Mouse (Mus musculus): ENCODE results near the gene Tmem40. TPM values are rescaled to one million over a fixed set of nuclear protein-coding genes. Genes with fewer than 3 reads are reported as not detected.

The Tmem40 gene
- total and polyA plus RNA-seq, 3 experiments: not detected

- TF ChIP-seq TBP (conservative IDR thresholded peaks at IDR 0.05; ENCODE audit: low read depth, low read length): no peak
- TF ChIP-seq USF1 (IDR thresholded peaks at IDR 0.05; ENCODE audit: low read depth, low read length): no peak
- no peak for TF ChIP-seq JUN (IDR thresholded peaks at IDR 0.05; ENCODE audit: insufficient read depth, low read depth, low read length)
- TF ChIP-seq PAX5 (IDR thresholded peaks at IDR 0.05; ENCODE audit: low read length): no peak
- no peak for TF ChIP-seq POLR2AphosphoS2 (IDR thresholded peaks at IDR 0.05; ENCODE audit: low read depth, low read length)
- Histone ChIP-seq H3K27me3 (replicated peaks) (no peaks in the 10 kb centered on the region), H3K4me3 (replicated peaks in 1 of 3; ENCODE audit: low read depth in 2 of 3, low read length in 2 of 3, poor library complexity in 1 of 3) (no peak overlapping the region), H3K9ac (ENCODE audit: insufficient read depth, low read depth) (no peak overlapping the region), H3K9me3 (replicated peaks; ENCODE audit: low read length) (peaks cover 2% of the 10 kb centered on the region), H3K36me3 (replicated peaks in 1 of 2; ENCODE audit: control insufficient read depth in 1 of 2, insufficient read depth in 1 of 2, low read length in 1 of 2) (no peaks in the 10 kb centered on the region), H3K4me2 (ENCODE audit: insufficient read depth, low read depth, poor library complexity, severe bottlenecking) (no peak overlapping the region), H3K79me2 (replicated peaks; ENCODE audit: control insufficient read depth, extremely low read depth, insufficient read depth, poor library complexity, severe bottlenecking) (no peaks in the 10 kb centered on the region), H3K27ac (ENCODE audit: insufficient read depth, low read depth) (no peak overlapping the region), H3K4me1 (ENCODE audit: control insufficient read depth in 1 of 2, insufficient read depth in 2 of 2) (peaks cover 15 to 36% of the 10 kb centered on the region in 2 experiments)
- DNase-seq (ENCODE audit: extremely low read depth): no peak
- dilution Hi-C loops (cut with MboI; ENCODE audit: extremely low pct_ligation_motif_present, extremely low pct_unique_long_range_greater_than_20kb, low sequenced_read_pairs): no loop called here
- in situ Hi-C loops (cut with MboI; ENCODE audit: low pct_ligation_motif_present, low pct_unique_long_range_greater_than_20kb, low sequenced_read_pairs): no loop called here
Measured at GRCm38 (mm10) chr6:115758981-115759435, 3.2 kb downstream of the Tmem40 start.

GRCm38 (mm10) chr6:115755536-115755935 lies 6.7 kb downstream of the Tmem40 start:
- H3K27me3 ChIP-seq (replicated peaks): no peaks in the 10 kb centered on the region
- no peak for TF ChIP-seq E2F4 (IDR thresholded peaks at IDR 0.05; ENCODE audit: insufficient replicate concordance, low read depth, low read length)
- no peak overlapping the region for H3K4me3 ChIP-seq (replicated peaks in 1 of 3; ENCODE audit: low read depth in 2 of 3, low read length in 2 of 3, poor library complexity in 1 of 3)
- H3K36me3 ChIP-seq (replicated peaks in 1 of 2; ENCODE audit: control insufficient read depth in 1 of 2, insufficient read depth in 1 of 2, low read length in 1 of 2): no peaks in the 10 kb centered on the region
- in situ Hi-C loops (cut with MboI; ENCODE audit: low pct_ligation_motif_present, low pct_unique_long_range_greater_than_20kb, low sequenced_read_pairs): no loop called here
- H3K27ac ChIP-seq (ENCODE audit: insufficient read depth, low read depth): no peak overlapping the region
- dilution Hi-C loops (cut with MboI; ENCODE audit: extremely low pct_ligation_motif_present, extremely low pct_unique_long_range_greater_than_20kb, low sequenced_read_pairs): no loop called here
- peaks cover 2% of the 10 kb centered on the region for H3K9me3 ChIP-seq (replicated peaks; ENCODE audit: low read length)
- peaks cover 6 to 15% of the 10 kb centered on the region in 2 experiments for H3K4me1 ChIP-seq (ENCODE audit: control insufficient read depth in 1 of 2, insufficient read depth in 2 of 2)
- no peak for DNase-seq (ENCODE audit: extremely low read depth)
- no peak overlapping the region for H3K9ac ChIP-seq (ENCODE audit: insufficient read depth, low read depth)
- H3K4me2 ChIP-seq (ENCODE audit: insufficient read depth, low read depth, poor library complexity, severe bottlenecking): no peak overlapping the region
- H3K79me2 ChIP-seq (replicated peaks; ENCODE audit: control insufficient read depth, extremely low read depth, insufficient read depth, poor library complexity, severe bottlenecking): no peaks in the 10 kb centered on the region

- Histone ChIP-seq H3K9me3 (replicated peaks; ENCODE audit: low read length) (no peaks in the 10 kb centered on the region), H3K27ac (ENCODE audit: insufficient read depth, low read depth) (no peak overlapping the region), H3K4me2 (ENCODE audit: insufficient read depth, low read depth, poor library complexity, severe bottlenecking) (no peak overlapping the region), H3K36me3 (replicated peaks in 1 of 2; ENCODE audit: control insufficient read depth in 1 of 2, insufficient read depth in 1 of 2, low read length in 1 of 2) (no peaks in the 10 kb centered on the region), H3K79me2 (replicated peaks; ENCODE audit: control insufficient read depth, extremely low read depth, insufficient read depth, poor library complexity, severe bottlenecking) (no peaks in the 10 kb centered on the region), H3K4me3 (replicated peaks in 1 of 3; ENCODE audit: low read depth in 2 of 3, low read length in 2 of 3, poor library complexity in 1 of 3) (no peak overlapping the region), H3K27me3 (replicated peaks) (peaks cover 3% of the 10 kb centered on the region), H3K4me1 (ENCODE audit: control insufficient read depth in 1 of 2, insufficient read depth in 2 of 2) (peaks cover 3 to 10% of the 10 kb centered on the region in 2 experiments; a peak in 3 of 4 replicates), H3K9ac (ENCODE audit: insufficient read depth, low read depth) (no peak overlapping the region)
- in situ Hi-C loops (cut with MboI; ENCODE audit: low pct_ligation_motif_present, low pct_unique_long_range_greater_than_20kb, low sequenced_read_pairs) (no loop called here), dilution Hi-C loops (cut with MboI; ENCODE audit: extremely low pct_ligation_motif_present, extremely low pct_unique_long_range_greater_than_20kb, low sequenced_read_pairs) (no loop called here)
- TF ChIP-seq MYC (IDR thresholded peaks at IDR 0.05; ENCODE audit: low read depth, low read length) (no peak), E2F4 (IDR thresholded peaks at IDR 0.05; ENCODE audit: insufficient replicate concordance, low read depth, low read length) (no peak), CTCF (conservative IDR thresholded peaks at IDR 0.05 in 1 of 2, IDR thresholded peaks at IDR 0.05 in 1 of 2; ENCODE audit: low read depth in 2 of 2, low read length in 2 of 2) (no peak), SMC3 (IDR thresholded peaks at IDR 0.05; ENCODE audit: low read depth, low read length) (no peak), CHD2 (IDR thresholded peaks at IDR 0.05; ENCODE audit: low read length) (no peak), IRF4 (IDR thresholded peaks at IDR 0.05; ENCODE audit: low read depth, low read length) (no peak), TCF12 (IDR thresholded peaks at IDR 0.05; ENCODE audit: low read depth, low read length) (no peak), NELFE (IDR thresholded peaks at IDR 0.05; ENCODE audit: low read depth, low read length) (no peak), SIN3A (IDR thresholded peaks at IDR 0.05; ENCODE audit: low read length) (no peak), NRF1 (IDR thresholded peaks at IDR 0.05; ENCODE audit: low read depth, low read length) (no peak), ETS1 (conservative IDR thresholded peaks at IDR 0.05; ENCODE audit: low read depth, low read length) (no peak)
- no peak for DNase-seq (ENCODE audit: extremely low read depth)
Measured at GRCm38 (mm10) chr6:115746326-115746725, 15.9 kb downstream of the Tmem40 start.

Data from CH12.LX (cell line).